In the genomic region with DNA sequence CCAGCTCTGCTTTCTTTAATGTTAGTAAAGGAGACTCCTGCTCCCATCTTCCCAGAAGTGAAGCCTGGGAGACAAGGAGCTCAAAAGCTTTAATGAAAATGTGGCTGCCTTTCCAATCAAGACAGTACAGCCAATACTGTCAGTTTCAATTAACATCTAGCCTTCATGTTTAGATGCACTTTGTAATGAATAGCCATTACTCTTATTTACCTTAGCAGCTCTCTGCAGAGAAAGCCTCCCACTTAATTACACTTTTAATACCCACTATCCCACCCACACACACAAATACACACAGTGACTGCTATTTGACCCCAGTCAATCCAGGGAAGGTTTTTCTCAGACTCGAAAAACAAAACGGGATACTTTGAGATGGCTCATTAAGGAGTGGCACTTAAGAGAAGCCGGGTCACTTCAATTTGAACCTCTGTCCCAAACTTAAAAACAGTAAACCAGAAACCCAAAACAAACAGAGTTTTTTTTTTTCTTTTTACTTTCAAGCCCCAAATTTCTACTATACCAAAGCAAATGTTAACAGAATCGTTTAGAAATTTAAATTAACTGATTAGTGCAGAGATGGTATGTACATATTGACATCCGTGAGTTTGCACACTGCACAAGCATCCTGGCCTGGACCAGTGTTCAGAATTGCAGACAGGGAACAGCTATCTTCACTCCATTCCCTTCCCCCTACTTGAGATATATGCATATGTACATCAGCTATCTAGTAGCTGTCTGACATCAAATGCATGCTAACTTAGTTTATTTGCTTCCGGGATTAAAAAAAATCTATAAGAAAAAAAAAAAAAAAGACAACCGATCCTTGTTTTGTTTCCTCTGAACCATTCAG, we compare ENCODE assay signal across 26 mouse cellular contexts.
A peak's percentile ranks its signal among the peaks of the same experiment; 100 is the strongest.
DNase-seq lines count a peak whose midpoint lies in the region; ATAC-seq lines count a peak whose summit lies in the region.
"Had no signal": no experiment of that assay in that cellular context is flagged by ENCODE, and none has a peak within 500 bp of the region (broad histone marks: within the 10 kb centered on the region; RNA-seq: fewer than 3 reads in every experiment).

No protein-coding gene starts in this region.

- H3K36me3 ChIP-seq in kidney, embryonic 14.5 days (ENCODE audit: control insufficient read depth, insufficient read depth, low read length), result no peaks in the 10 kb centered on the region
- H3K36me3 ChIP-seq in midbrain, embryonic 13.5 days, result no peaks in the 10 kb centered on the region
- H3K36me3 ChIP-seq in midbrain, embryonic 11.5 days (ENCODE audit: control insufficient read depth, insufficient read depth, low read length), result no peaks in the 10 kb centered on the region
- no peaks in the 10 kb centered on the region for H3K36me3 ChIP-seq in neural tube, embryonic 13.5 days
- H3K36me3 ChIP-seq: heart, embryonic 10.5 days; heart, embryonic 15.5 days; hindbrain, embryonic 13.5 days had no signal

- peak; percentile 92 for ATAC-seq in kidney, embryonic 14.5 days (ENCODE audit: low FRiP score, low TSS enrichment)
- 0 out of 2 replicates have a peak, but pooled peaks have one; percentile 34 for ATAC-seq in midbrain, embryonic 13.5 days
- ATAC-seq in midbrain, embryonic 11.5 days (ENCODE audit: low FRiP score), result no peak
- peak; percentile 37; the same call in 1 of the 2 replicates for ATAC-seq in neural tube, embryonic 13.5 days (ENCODE audit: low read depth)
- ATAC-seq: activated CD4-positive, CD25-positive, alpha-beta regulatory T cell, adult 4 months; forebrain, embryonic 13.5 days; inflammation-experienced regulatory T-cells, adult 6 months had no signal

- H3K4me2 ChIP-seq in kidney, embryonic 14.5 days (replicated peaks; ENCODE audit: low read depth, low read length), result no peak overlapping the region
- no peak overlapping the region for H3K4me2 ChIP-seq in midbrain, embryonic 13.5 days (replicated peaks)
- H3K4me2 ChIP-seq in midbrain, embryonic 11.5 days, result no peak overlapping the region
- H3K4me2 ChIP-seq in neural tube, embryonic 13.5 days, result no peak overlapping the region
- H3K4me2 ChIP-seq: forebrain, embryonic 13.5 days; heart, embryonic 15.5 days; hindbrain, embryonic 13.5 days had no signal

- no peak overlapping the region for H3K9ac ChIP-seq in kidney, embryonic 14.5 days (ENCODE audit: low read depth, low read length)
- H3K9ac ChIP-seq in midbrain, embryonic 13.5 days (replicated peaks), result no peak overlapping the region
- no peak overlapping the region for H3K9ac ChIP-seq in midbrain, embryonic 11.5 days (ENCODE audit: low read length)
- no peak overlapping the region for H3K9ac ChIP-seq in neural tube, embryonic 13.5 days
- H3K9ac ChIP-seq: forebrain, embryonic 13.5 days; heart, embryonic 15.5 days; hindbrain, embryonic 13.5 days; liver, embryonic 14.5 days had no signal

- no peaks in the 10 kb centered on the region for H3K4me1 ChIP-seq in kidney, embryonic 14.5 days (ENCODE audit: control insufficient read depth, insufficient read depth, low read length)
- peaks cover 6% of the 10 kb centered on the region; the same call in 1 of the 2 replicates for H3K4me1 ChIP-seq in midbrain, embryonic 13.5 days (replicated peaks)
- no peaks in the 10 kb centered on the region for H3K4me1 ChIP-seq in midbrain, embryonic 11.5 days (ENCODE audit: control insufficient read depth, insufficient read depth, low read length)
- H3K4me1 ChIP-seq in neural tube, embryonic 13.5 days (replicated peaks), result peaks cover 22% of the 10 kb centered on the region
- H3K4me1 ChIP-seq: forebrain, embryonic 13.5 days had no signal

- H3K4me3 ChIP-seq in kidney, embryonic 14.5 days (ENCODE audit: low read length), result no peak overlapping the region
- no peak overlapping the region for H3K4me3 ChIP-seq in midbrain, embryonic 13.5 days (replicated peaks)
- H3K4me3 ChIP-seq in midbrain, embryonic 11.5 days (ENCODE audit: low read depth, low read length), result no peak overlapping the region
- H3K4me3 ChIP-seq in neural tube, embryonic 13.5 days, result no peak overlapping the region
- H3K4me3 ChIP-seq: forebrain, embryonic 13.5 days; heart, embryonic 10.5 days; heart, embryonic 15.5 days; hindbrain, embryonic 13.5 days had no signal

- H3K9me3 ChIP-seq in kidney, embryonic 14.5 days (ENCODE audit: control insufficient read depth, low read length), result no peaks in the 10 kb centered on the region
- H3K9me3 ChIP-seq in midbrain, embryonic 13.5 days, result peaks cover 3% of the 10 kb centered on the region; the same call in 1 of the 2 replicates
- no peaks in the 10 kb centered on the region for H3K9me3 ChIP-seq in midbrain, embryonic 11.5 days (ENCODE audit: control insufficient read depth, low read length)
- H3K9me3 ChIP-seq in neural tube, embryonic 13.5 days, result no peaks in the 10 kb centered on the region
- H3K9me3 ChIP-seq: forebrain, embryonic 13.5 days; heart, embryonic 10.5 days; heart, embryonic 15.5 days; hindbrain, embryonic 13.5 days had no signal

- no peak overlapping the region for H3K27ac ChIP-seq in kidney, embryonic 14.5 days (ENCODE audit: low read depth, low read length)
- 0 out of 2 replicates have a peak overlapping the region, but pooled peaks have one; percentile 5 for H3K27ac ChIP-seq in midbrain, embryonic 13.5 days
- H3K27ac ChIP-seq in midbrain, embryonic 11.5 days (ENCODE audit: low read depth, low read length), result no peak overlapping the region
- peak overlapping the region; percentile 54; the same call in 1 of the 2 replicates for H3K27ac ChIP-seq in neural tube, embryonic 13.5 days (replicated peaks)
- H3K27ac ChIP-seq: forebrain, embryonic 13.5 days; heart, embryonic 10.5 days; heart, embryonic 15.5 days; hindbrain, embryonic 13.5 days; liver, embryonic 14.5 days; macrophage had no signal

- DNase-seq in kidney, postnatal 36 days, result no peak
- no peak for DNase-seq in midbrain, embryonic 11.5 days (ENCODE audit: low spot score, missing footprints)
- peak; percentile 77 for DNase-seq in retina, embryonic 14.5 days (ENCODE audit: low spot score)
- no peak for DNase-seq in frontal cortex, adult 2 months (ENCODE audit: extremely low spot score in 1 of 2, low spot score in 1 of 2)
- DNase-seq: adrenal gland, adult 2 months; adrenal gland, postnatal 36 days; cerebellum, adult 18-20 months; gastrocnemius, postnatal 14 days; kidney, adult 11 months; liver; lung, adult 2 months; lung, postnatal 10 days; spleen, adult 18-20 months; thymus, postnatal 14 days had no signal

- H3K27me3 ChIP-seq in kidney, embryonic 14.5 days (ENCODE audit: control insufficient read depth, insufficient read depth, low read length), result no peaks in the 10 kb centered on the region
- H3K27me3 ChIP-seq in midbrain, embryonic 13.5 days, result no peaks in the 10 kb centered on the region
- no peaks in the 10 kb centered on the region for H3K27me3 ChIP-seq in midbrain, embryonic 11.5 days (ENCODE audit: control insufficient read depth, insufficient read depth, low read length)
- H3K27me3 ChIP-seq in neural tube, embryonic 13.5 days, result no peaks in the 10 kb centered on the region
- H3K27me3 ChIP-seq: CH12.LX; forebrain, embryonic 13.5 days; heart, embryonic 15.5 days; hindbrain, embryonic 13.5 days had no signal

- WGBS in kidney, embryonic 14.5 days, result 22% methylated on average over 7 of the region's 7 CpGs
- WGBS in midbrain, embryonic 13.5 days, result 64% methylated on average over 7 of the region's 7 CpGs
- 65% methylated on average over 7 of the region's 7 CpGs for WGBS in midbrain, embryonic 11.5 days
- 55% methylated on average over 7 of the region's 7 CpGs for WGBS in neural tube, embryonic 13.5 days

Comparison
In these comparisons a context has a peak if more than half of its experiments do, and no peak if none do; other contexts are left out.
1. H3K27ac ChIP-seq: peak in midbrain, embryonic 13.5 days (single experiment) and neural tube, embryonic 13.5 days (single experiment); none in kidney, embryonic 14.5 days (single experiment) and midbrain, embryonic 11.5 days (single experiment).